ENCODE assay signal across 8 mouse cellular contexts in the genomic region with DNA sequence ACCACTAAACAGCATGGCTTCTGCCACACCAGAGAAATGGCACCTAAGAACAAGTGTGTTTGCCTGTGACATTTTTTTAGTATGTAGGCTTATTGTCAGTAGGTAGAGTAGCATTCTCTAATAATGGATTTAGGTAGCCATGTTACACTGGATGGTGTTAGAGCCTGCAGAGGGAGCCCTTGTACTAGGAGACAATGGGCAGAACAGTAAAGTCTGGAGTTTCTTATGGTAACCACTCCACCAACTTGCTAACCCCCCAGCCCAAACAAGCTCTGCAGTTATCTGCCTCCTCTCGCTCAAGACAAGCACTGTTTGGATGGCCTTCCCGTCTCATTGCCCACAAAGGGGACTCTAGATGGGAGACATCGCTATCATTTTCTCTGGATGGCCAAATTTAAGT.
A peak's percentile ranks its signal among the peaks of the same experiment; 100 is the strongest.
DNase-seq lines count a peak whose midpoint lies in the region; ATAC-seq and TF ChIP-seq lines count a peak whose summit lies in the region.
"Had no signal": no experiment of that assay in that cellular context is flagged by ENCODE, and none has a peak within 500 bp of the region (broad histone marks: within the 10 kb centered on the region; RNA-seq: fewer than 3 reads in every experiment).

No protein-coding gene starts in this region.

- POLR2A ChIA-PET in Patski (lab: Charles Lee): no interaction called here

- H3K9me3 ChIP-seq in midbrain, embryonic 14.5 days (ENCODE audit: control insufficient read depth, low read length): no peaks in the 10 kb centered on the region
- H3K9me3 ChIP-seq in midbrain, embryonic 15.5 days: no peaks in the 10 kb centered on the region
- H3K9me3 ChIP-seq: lung, embryonic 15.5 days had no signal

- intact Hi-C loops in heart, postnatal 14 days (cut with DNase I): loop anchor here (1.0 to 10.0 kb wide), 5 partner anchors 122 to 769 kb away; no protein-coding TSS in a partner anchor
- intact Hi-C loops in left cerebral cortex, postnatal 4 days (cut with DNase I): no loop called here

- no peak for ATAC-seq in midbrain, embryonic 14.5 days (ENCODE audit: low FRiP score, low TSS enrichment)
- no peak for ATAC-seq in midbrain, embryonic 15.5 days (replicated peaks)
- no peak for ATAC-seq in Patski

- TF ChIP-seq CTCF in Patski (IDR thresholded peaks at IDR 0.05): peak; percentile 60

- H3K4me3 ChIP-seq in midbrain, embryonic 14.5 days (replicated peaks; ENCODE audit: low read depth, low read length): no peak overlapping the region
- H3K4me3 ChIP-seq in midbrain, embryonic 15.5 days: no peak overlapping the region
- H3K4me3 ChIP-seq: lung, embryonic 15.5 days had no signal

- H3K9ac ChIP-seq in midbrain, embryonic 14.5 days (replicated peaks; ENCODE audit: low read length): no peak overlapping the region
- no peak overlapping the region for H3K9ac ChIP-seq in midbrain, embryonic 15.5 days
- H3K9ac ChIP-seq: lung, embryonic 15.5 days had no signal

- H3K36me3 ChIP-seq in midbrain, embryonic 14.5 days (ENCODE audit: control insufficient read depth, insufficient read depth, low read length): no peaks in the 10 kb centered on the region
- no peaks in the 10 kb centered on the region for H3K36me3 ChIP-seq in midbrain, embryonic 15.5 days (replicated peaks)
- H3K36me3 ChIP-seq: lung, embryonic 15.5 days had no signal

- CTCF ChIA-PET in Patski (lab: Charles Lee): interaction anchor here (0.8 kb wide), 1 partner anchor 20 kb away, joined by 5 read pairs; no protein-coding TSS in a partner anchor

- peak; percentile 59 for DNase-seq in midbrain, embryonic 14.5 days
- no peak for DNase-seq in Patski (ENCODE audit: low read depth, low spot score)
- DNase-seq in cerebellum, adult 9-11 months: peak; percentile 8
- peak; percentile 53 to 70 for DNase-seq in heart, postnatal 14 days
- DNase-seq in left cerebral cortex, postnatal 4 days: peak; percentile 38
- DNase-seq in right cerebral cortex, postnatal 25 days: peak; percentile 18

- 59% methylated on average over 3 of the region's 3 CpGs for WGBS in midbrain, embryonic 14.5 days
- WGBS in midbrain, embryonic 15.5 days: 61% methylated on average over 3 of the region's 3 CpGs

- no peak overlapping the region for H3K27ac ChIP-seq in midbrain, embryonic 14.5 days (replicated peaks; ENCODE audit: low read depth, low read length)
- no peak overlapping the region for H3K27ac ChIP-seq in midbrain, embryonic 15.5 days
- H3K27ac ChIP-seq: lung, embryonic 15.5 days had no signal

- in situ Hi-C loops in Patski (cut with MboI; ENCODE audit: low pct_unique_long_range_greater_than_20kb): loop anchor here (10.0 kb wide), 1 partner anchor 669 kb away; no protein-coding TSS in a partner anchor

- no peaks in the 10 kb centered on the region for H3K4me1 ChIP-seq in midbrain, embryonic 14.5 days (ENCODE audit: control insufficient read depth, insufficient read depth, low read length)
- no peaks in the 10 kb centered on the region for H3K4me1 ChIP-seq in midbrain, embryonic 15.5 days
- H3K4me1 ChIP-seq: lung, embryonic 15.5 days had no signal

- no peaks in the 10 kb centered on the region for H3K27me3 ChIP-seq in midbrain, embryonic 14.5 days (ENCODE audit: control insufficient read depth, insufficient read depth, low read length)
- no peaks in the 10 kb centered on the region for H3K27me3 ChIP-seq in midbrain, embryonic 15.5 days (replicated peaks)
- H3K27me3 ChIP-seq in Patski: peaks cover 3% of the 10 kb centered on the region
- H3K27me3 ChIP-seq: lung, embryonic 15.5 days had no signal

- H3K4me2 ChIP-seq in midbrain, embryonic 14.5 days (ENCODE audit: low read length): no peak overlapping the region
- H3K4me2 ChIP-seq in midbrain, embryonic 15.5 days: no peak overlapping the region
- H3K4me2 ChIP-seq: lung, embryonic 15.5 days had no signal
